Mouse (Mus musculus): ENCODE measurements around the gene Mbtd1. TPM values are rescaled to one million over a fixed set of nuclear protein-coding genes. Genes with fewer than 3 reads are reported as not detected.
A peak's percentile ranks its signal among the peaks of the same experiment; 100 is the strongest.

Mbtd1 gene
- polyA plus RNA-seq, 1 experiment, result 25.9 TPM

DNA sequence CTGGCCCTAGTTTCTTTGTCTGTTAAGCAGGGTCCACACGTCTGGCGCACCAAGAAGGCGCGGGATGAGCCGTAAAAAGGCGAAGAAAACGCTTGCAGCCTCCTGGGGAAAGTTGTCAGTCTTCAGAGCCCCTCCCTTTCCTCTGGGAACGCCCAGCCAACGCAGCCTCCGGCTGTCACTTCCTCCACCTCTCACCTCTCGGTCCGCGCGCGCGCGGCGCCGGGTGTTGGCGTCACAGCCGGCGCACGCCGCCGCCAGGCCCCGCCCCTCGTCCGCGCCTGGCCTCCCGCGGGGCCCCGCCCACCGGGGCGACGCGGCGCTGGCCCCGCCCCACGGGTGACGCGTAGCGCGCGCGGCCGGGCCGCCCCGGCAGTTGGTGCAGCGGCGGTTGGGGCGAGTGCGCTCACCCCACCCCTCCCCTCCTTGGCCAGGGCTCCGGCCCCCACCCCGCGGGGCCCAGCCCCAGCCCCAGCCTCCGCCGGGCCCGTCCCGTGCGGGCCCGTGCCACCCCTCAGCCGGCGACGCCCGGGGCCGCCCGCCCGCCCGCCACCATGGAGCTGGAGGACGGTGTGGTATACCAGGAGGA is 110.2 kb downstream of the Mbtd1 start, which contains the start of gene Spag9:
Gene Spag9, plus strand, starts transcription at position 372 of the 586 bp plus-strand sequence.
- TF ChIP-seq POLR2A (IDR thresholded peaks at IDR 0.05; ENCODE audit: borderline replicate concordance, low read depth, low read length), result no peak
- no peak for TF ChIP-seq CTCF (IDR thresholded peaks at IDR 0.05; ENCODE audit: low read depth, low read length)
- peak within 1 kb of the TSS; percentile 92 for H3K4me3 ChIP-seq (ENCODE audit: insufficient read depth, low read length)
- H3K4me1 ChIP-seq (ENCODE audit: control insufficient read depth, insufficient read depth, low read length), result peaks cover 27% of the 10 kb centered on the region
- H3K27ac ChIP-seq (ENCODE audit: insufficient read depth, low read depth, low read length), result peak within 1 kb of the TSS; percentile 93

Other genes with a start within 250 kb of the Mbtd1 start
- gene Utp18, start 86 bp upstream of the Mbtd1 start, polyA plus RNA-seq (2012; ENCODE audit: insufficient read depth, insufficient read length, missing spikeins), result 10.3 and 10.5 TPM in 2 replicates
- gene Nme2, start 70.4 kb downstream of the Mbtd1 start, polyA plus RNA-seq (2012; ENCODE audit: insufficient read depth, insufficient read length, missing spikeins), result 171 and 184 TPM in 2 replicates
- 49.0 and 57.1 TPM in 2 replicates for gene Gm20390, start 82.4 kb downstream of the Mbtd1 start, polyA plus RNA-seq (2012; ENCODE audit: insufficient read depth, insufficient read length, missing spikeins)
- 14.4 and 23.0 TPM in 2 replicates for gene Nme1, start 82.7 kb downstream of the Mbtd1 start, polyA plus RNA-seq (2012; ENCODE audit: insufficient read depth, insufficient read length, missing spikeins)
- 62.3 and 62.4 TPM in 2 replicates for gene Spag9, start 110.2 kb downstream of the Mbtd1 start, polyA plus RNA-seq (2012; ENCODE audit: insufficient read depth, insufficient read length, missing spikeins)